Mouse (Mus musculus) megakaryocyte, embryonic 14.5 days (primary cell): ENCODE data around the gene Mgea5.

Source experiments
- FLI1 ChIP-seq: IDR thresholded peaks from 2 replicates; pipeline ENCODE4 v1.6.1; 2012; ENCODE audit warnings: low read length, inconsistent platforms, mixed read lengths
- GATA1 ChIP-seq: IDR thresholded peaks from 3 replicates; pipeline ENCODE4 v1.6.1; 2012; ENCODE audit warnings: mixed read lengths, low read length, inconsistent platforms, borderline replicate concordance

GRCm38 (mm10) chr19:45734762-45735161, 48.9 kb downstream of the Mgea5 start:
- TF ChIP-seq GATA1 (no peak), FLI1 (no peak)
